Mouse (Mus musculus) bone marrow macrophage, adult 2 months (primary cell): ENCODE results near the gene Aasdh.

Experiments used
- CTCF ChIP-seq: IDR thresholded peaks from 2 replicates; pipeline ENCODE4 v1.5.1; 2012; ENCODE audit warnings: low read depth, mild to moderate bottlenecking, low read length, moderate library complexity
- POLR2A ChIP-seq: IDR thresholded peaks from 2 replicates; pipeline ENCODE4 v1.6.1; 2012; ENCODE audit warnings: mild to moderate bottlenecking, low read depth, low read length, borderline replicate concordance

- TF ChIP-seq CTCF (no peak), POLR2A (no peak)
These were observed 54.0 kb downstream of the Aasdh start for GRCm38 (mm10) chr5:76851316-76851715.
